Mouse (Mus musculus): ENCODE results near the gene Rragc. TPM values are rescaled to one million over a fixed set of nuclear protein-coding genes. Genes with fewer than 3 reads are reported as not detected.
"Not testable (repeated sequence)": the region's sequence is repeated elsewhere in the genome, so short reads cannot be mapped to it uniquely, and the experiment has no call there.

Rragc gene
- polyA plus RNA-seq, 1 experiment from 2014 or later: 54.7 TPM

DNA sequence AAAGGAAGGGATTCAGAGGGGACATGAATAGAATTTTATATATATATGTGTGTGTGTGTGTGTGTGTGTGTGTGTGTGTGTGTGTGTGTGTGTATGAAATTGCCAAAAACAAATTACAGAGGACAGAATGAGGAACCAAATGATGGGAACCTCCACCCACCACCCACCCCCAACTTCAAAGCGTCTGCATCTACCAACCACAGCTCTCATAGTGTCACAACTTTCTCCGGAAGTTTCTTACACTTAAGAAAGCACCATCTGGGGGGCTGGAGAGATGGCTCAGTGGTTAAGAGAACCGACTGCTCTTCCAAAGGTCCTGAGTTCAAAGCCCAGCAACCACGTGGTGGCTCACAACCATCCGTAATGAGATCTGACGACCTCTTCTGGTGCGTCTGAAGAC lies 23.6 kb downstream of the Rragc start:
- WGBS: 73% methylated on average over 7 of the region's 7 CpGs
- not testable (repeated sequence) for H3K4me3 ChIP-seq (ENCODE audit: low read depth, low read length); H3K4me2 ChIP-seq (ENCODE audit: low read depth, low read length); ATAC-seq (ENCODE audit: low read depth); DNase-seq (ENCODE audit: low spot score); H3K27me3 ChIP-seq (replicated peaks; ENCODE audit: control insufficient read depth, insufficient read depth, low read length); H3K9ac ChIP-seq (ENCODE audit: low read depth, low read length); H3K27ac ChIP-seq (replicated peaks; ENCODE audit: low read depth, low read length); H3K9me3 ChIP-seq (ENCODE audit: control insufficient read depth, low read length); H3K4me1 ChIP-seq (ENCODE audit: control insufficient read depth, insufficient read depth, low read length)
- H3K36me3 ChIP-seq (ENCODE audit: control insufficient read depth, insufficient read depth, low read length): peaks cover 15% of the 10 kb centered on the region

DNA sequence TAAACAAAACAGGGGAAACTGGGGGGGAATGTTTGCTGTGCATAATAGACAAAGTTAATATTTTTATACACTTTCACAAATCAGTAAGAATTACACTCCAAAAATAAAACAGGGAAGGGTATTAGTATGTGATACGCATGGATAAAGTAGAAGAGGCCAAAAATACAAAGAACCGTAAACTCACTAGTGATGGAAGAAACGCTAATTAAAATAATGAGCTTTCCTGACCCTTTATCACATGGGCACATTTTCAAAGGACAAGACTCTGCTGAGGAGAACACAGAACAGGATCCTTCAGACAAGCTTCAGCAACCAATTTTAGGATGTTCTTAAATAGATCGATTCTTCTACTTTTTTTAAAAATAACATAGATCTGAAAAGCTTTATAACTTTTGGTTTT lies 29.5 kb downstream of the Rragc start:
- no peaks in the 10 kb centered on the region for H3K36me3 ChIP-seq (ENCODE audit: control insufficient read depth, insufficient read depth, low read length)
- ATAC-seq (ENCODE audit: low read depth): no peak
- no peak overlapping the region for H3K4me2 ChIP-seq (ENCODE audit: low read depth, low read length)
- H3K9me3 ChIP-seq (ENCODE audit: control insufficient read depth, low read length): no peaks in the 10 kb centered on the region
- DNase-seq (ENCODE audit: low spot score): no peak
- H3K27me3 ChIP-seq (replicated peaks; ENCODE audit: control insufficient read depth, insufficient read depth, low read length): no peaks in the 10 kb centered on the region; the same call in 1 of the 2 replicates
- H3K4me3 ChIP-seq (ENCODE audit: low read depth, low read length): no peak overlapping the region
- H3K9ac ChIP-seq (ENCODE audit: low read depth, low read length): no peak overlapping the region
- no peak overlapping the region for H3K27ac ChIP-seq (replicated peaks; ENCODE audit: low read depth, low read length)
- 85% methylated on average over 4 of the region's 4 CpGs for WGBS
- H3K4me1 ChIP-seq (ENCODE audit: control insufficient read depth, insufficient read depth, low read length): no peaks in the 10 kb centered on the region

DNA sequence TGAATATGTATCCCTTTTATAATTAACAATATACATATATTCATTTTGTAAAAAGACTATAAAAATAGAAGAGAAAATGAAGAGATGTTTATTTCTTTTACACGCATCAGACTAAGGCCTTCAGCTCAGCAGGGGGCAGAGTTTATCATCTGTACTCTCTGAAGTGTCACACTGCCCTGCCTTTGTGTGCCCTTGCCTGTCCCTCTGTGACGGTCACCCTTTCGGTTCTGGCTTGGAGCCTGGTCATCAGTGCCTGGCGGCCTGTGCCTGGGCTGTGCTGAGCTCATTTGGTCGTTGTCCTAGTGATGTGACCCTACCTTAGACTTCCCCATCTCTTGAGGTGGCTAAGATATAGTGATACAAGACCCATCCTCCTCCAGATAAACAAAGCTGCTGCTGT lies 29.9 kb downstream of the Rragc start:
- no peak for ATAC-seq (ENCODE audit: low read depth)
- Histone ChIP-seq H3K9ac (ENCODE audit: low read depth, low read length) (no peak overlapping the region), H3K4me1 (ENCODE audit: control insufficient read depth, insufficient read depth, low read length) (no peaks in the 10 kb centered on the region), H3K27me3 (replicated peaks; ENCODE audit: control insufficient read depth, insufficient read depth, low read length) (no peaks in the 10 kb centered on the region; the same call in 1 of the 2 replicates), H3K4me3 (ENCODE audit: low read depth, low read length) (no peak overlapping the region), H3K36me3 (ENCODE audit: control insufficient read depth, insufficient read depth, low read length) (no peaks in the 10 kb centered on the region), H3K27ac (replicated peaks; ENCODE audit: low read depth, low read length) (no peak overlapping the region), H3K4me2 (ENCODE audit: low read depth, low read length) (no peak overlapping the region), H3K9me3 (ENCODE audit: control insufficient read depth, low read length) (no peaks in the 10 kb centered on the region)
- no peak for DNase-seq (ENCODE audit: low spot score)
- 68% methylated on average over 5 of the region's 5 CpGs for WGBS

DNA sequence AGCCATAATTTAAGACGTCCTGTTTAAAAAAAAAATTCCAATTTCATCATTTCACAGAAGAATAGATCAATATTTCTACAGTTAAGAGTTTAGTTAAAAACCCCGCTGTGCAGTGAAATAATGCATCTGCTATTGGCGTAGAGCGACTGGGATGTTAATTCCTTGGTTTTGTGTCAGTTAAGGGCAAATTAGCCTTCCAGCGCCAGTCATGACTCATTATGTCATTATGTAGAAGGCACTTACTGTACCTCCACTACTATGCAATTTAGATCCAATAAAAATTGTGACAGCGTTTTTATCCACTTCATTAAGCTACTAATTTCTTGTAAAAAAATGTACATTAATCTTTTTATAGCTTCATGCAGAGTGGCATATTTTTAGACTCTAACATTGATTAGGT lies 31.7 kb downstream of the Rragc start:
- Histone ChIP-seq H3K27me3 (replicated peaks; ENCODE audit: control insufficient read depth, insufficient read depth, low read length) (no peaks in the 10 kb centered on the region; the same call in 1 of the 2 replicates), H3K9me3 (ENCODE audit: control insufficient read depth, low read length) (no peaks in the 10 kb centered on the region), H3K9ac (ENCODE audit: low read depth, low read length) (no peak overlapping the region), H3K27ac (replicated peaks; ENCODE audit: low read depth, low read length) (no peak overlapping the region), H3K4me3 (ENCODE audit: low read depth, low read length) (no peak overlapping the region), H3K4me2 (ENCODE audit: low read depth, low read length) (no peak overlapping the region), H3K4me1 (ENCODE audit: control insufficient read depth, insufficient read depth, low read length) (no peaks in the 10 kb centered on the region), H3K36me3 (ENCODE audit: control insufficient read depth, insufficient read depth, low read length) (no peaks in the 10 kb centered on the region)
- DNase-seq (ENCODE audit: low spot score) (no peak), ATAC-seq (ENCODE audit: low read depth) (no peak)
- 73% methylated on average over 6 of the region's 6 CpGs for WGBS

DNA sequence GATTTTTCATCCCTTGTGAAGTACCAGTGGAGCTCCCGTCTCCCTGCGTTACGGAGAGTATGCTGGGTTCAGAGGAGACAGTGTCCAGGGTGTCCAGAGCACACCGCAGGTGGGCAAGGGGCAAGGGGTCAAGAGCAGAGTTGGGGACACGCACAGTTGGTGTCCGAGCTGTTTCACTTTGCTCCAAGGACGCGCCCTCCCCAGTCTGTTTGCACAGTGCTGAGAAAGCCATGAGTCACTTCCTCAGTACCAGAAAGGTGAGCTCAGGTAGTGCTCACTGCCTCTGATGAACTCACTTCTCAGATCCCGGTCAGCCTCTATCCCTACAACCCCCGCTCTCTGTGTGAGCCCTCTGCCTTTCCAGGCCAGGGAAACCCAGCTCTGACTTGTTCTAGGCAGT lies 32.4 kb downstream of the Rragc start:
- Histone ChIP-seq H3K27me3 (replicated peaks; ENCODE audit: control insufficient read depth, insufficient read depth, low read length) (no peaks in the 10 kb centered on the region; the same call in 1 of the 2 replicates), H3K36me3 (ENCODE audit: control insufficient read depth, insufficient read depth, low read length) (no peaks in the 10 kb centered on the region), H3K9ac (ENCODE audit: low read depth, low read length) (no peak overlapping the region), H3K4me2 (ENCODE audit: low read depth, low read length) (no peak overlapping the region), H3K4me1 (ENCODE audit: control insufficient read depth, insufficient read depth, low read length) (no peaks in the 10 kb centered on the region), H3K9me3 (ENCODE audit: control insufficient read depth, low read length) (no peaks in the 10 kb centered on the region), H3K4me3 (ENCODE audit: low read depth, low read length) (no peak overlapping the region), H3K27ac (replicated peaks; ENCODE audit: low read depth, low read length) (no peak overlapping the region)
- no peak for ATAC-seq (ENCODE audit: low read depth)
- 67% methylated on average over 10 of the region's 10 CpGs for WGBS
- no peak for DNase-seq (ENCODE audit: low spot score)

DNA sequence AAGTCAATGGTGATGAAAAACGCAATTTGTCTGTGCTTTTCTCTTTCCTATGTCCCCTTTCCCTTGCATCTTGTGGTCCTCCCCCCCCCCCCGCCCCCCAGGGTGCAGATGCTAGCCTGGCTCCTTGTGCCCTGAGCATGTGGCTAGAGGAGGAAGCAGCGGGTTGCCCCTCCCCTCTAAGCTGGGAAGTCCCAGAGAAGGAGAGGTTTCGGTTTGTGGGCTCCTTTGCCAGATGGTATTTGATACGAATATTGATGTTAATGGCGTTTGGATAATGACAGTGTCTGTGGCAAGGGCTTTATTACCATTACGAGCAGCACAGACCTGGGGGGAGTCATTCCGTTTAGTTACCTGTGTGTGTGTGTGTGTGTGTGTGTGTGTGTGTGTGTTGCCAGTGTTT lies 34.8 kb downstream of the Rragc start:
- WGBS: 33% methylated on average over 7 of the region's 8 CpGs
- no peak for ATAC-seq (ENCODE audit: low read depth)
- no peak overlapping the region for H3K27ac ChIP-seq (replicated peaks; ENCODE audit: low read depth, low read length)
- peaks cover 4% of the 10 kb centered on the region for H3K27me3 ChIP-seq (replicated peaks; ENCODE audit: control insufficient read depth, insufficient read depth, low read length)
- DNase-seq (ENCODE audit: low spot score): no peak
- H3K4me1 ChIP-seq (ENCODE audit: control insufficient read depth, insufficient read depth, low read length): no peaks in the 10 kb centered on the region
- no peak overlapping the region for H3K9ac ChIP-seq (ENCODE audit: low read depth, low read length)
- H3K36me3 ChIP-seq (ENCODE audit: control insufficient read depth, insufficient read depth, low read length): no peaks in the 10 kb centered on the region
- no peaks in the 10 kb centered on the region for H3K9me3 ChIP-seq (ENCODE audit: control insufficient read depth, low read length)
- no peak overlapping the region for H3K4me3 ChIP-seq (ENCODE audit: low read depth, low read length)
- H3K4me2 ChIP-seq (ENCODE audit: low read depth, low read length): no peak overlapping the region

DNA sequence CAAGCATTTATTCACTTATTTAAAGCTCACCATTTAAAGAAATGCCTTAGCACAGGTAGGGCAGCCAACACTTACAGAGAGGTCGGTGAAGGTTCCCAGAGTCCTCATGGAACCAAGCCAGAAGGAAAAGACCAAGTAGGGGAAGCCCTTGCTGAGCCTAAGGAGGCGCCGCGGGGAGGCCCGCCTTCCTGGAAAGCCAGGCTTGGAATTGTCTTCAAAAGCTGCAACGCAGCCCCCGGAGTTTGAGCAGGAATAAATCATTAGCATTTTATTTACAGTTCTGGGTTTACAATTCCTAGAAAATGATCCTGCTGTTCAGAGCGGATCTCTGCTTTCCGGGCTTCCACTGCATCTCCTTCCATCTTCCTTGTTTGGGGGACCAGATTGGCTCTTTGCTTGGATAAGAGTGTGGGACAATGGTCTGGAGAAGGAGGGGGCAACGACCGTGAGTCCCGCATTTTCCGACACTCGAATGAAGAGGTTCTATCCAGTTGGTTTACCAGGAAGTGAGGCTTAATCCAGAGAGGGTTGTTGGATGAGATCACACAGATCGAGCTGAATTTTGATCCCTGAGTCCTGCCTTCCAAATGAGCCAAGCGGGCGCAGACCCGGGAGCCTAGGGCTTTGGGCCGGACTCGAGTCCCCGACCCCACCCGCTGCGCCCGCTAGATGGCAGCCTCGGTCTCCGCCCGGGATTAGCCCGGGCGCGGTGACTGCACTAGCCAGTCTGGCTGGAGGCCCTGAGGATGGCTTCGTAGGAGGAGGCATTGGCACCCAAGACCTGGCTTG lies 39.7 kb downstream of the Rragc start:
- Histone ChIP-seq H3K4me1 (ENCODE audit: control insufficient read depth, insufficient read depth, low read length) (no peaks in the 10 kb centered on the region), H3K27ac (replicated peaks; ENCODE audit: low read depth, low read length) (no peak overlapping the region), H3K9me3 (ENCODE audit: control insufficient read depth, low read length) (no peaks in the 10 kb centered on the region), H3K4me3 (ENCODE audit: low read depth, low read length) (peak overlapping the region; percentile 8; the same call in 1 of the 2 replicates), H3K27me3 (replicated peaks; ENCODE audit: control insufficient read depth, insufficient read depth, low read length) (peaks cover 8% of the 10 kb centered on the region; the same call in 1 of the 2 replicates), H3K36me3 (ENCODE audit: control insufficient read depth, insufficient read depth, low read length) (no peaks in the 10 kb centered on the region), H3K9ac (ENCODE audit: low read depth, low read length) (0 out of 2 replicates have a peak overlapping the region, but pooled peaks have one; percentile 38), H3K4me2 (ENCODE audit: low read depth, low read length) (peak overlapping the region; percentile 48)
- ATAC-seq (ENCODE audit: low read depth) (peak; percentile 81), DNase-seq (ENCODE audit: low spot score) (peak; percentile 71)
- WGBS: 6% methylated on average over 31 of the region's 31 CpGs

DNA sequence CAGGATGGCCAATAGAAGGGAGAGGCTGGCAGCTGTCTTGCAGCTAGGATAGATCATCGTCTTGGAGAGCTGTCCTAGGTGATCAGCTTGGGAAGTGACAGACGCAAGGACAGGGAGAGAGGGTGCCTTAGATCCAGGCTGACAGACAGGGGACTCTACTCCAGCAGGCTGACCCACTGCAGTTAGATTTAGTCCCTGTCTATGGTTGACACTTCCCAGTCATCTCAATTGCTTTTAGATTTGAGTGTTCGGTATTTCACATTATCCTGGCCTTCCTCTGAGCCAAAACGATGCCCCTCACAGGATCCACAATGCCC lies 40.2 kb downstream of the Rragc start:
- Histone ChIP-seq H3K4me2 (ENCODE audit: low read depth, low read length) (peak overlapping the region; percentile 48; the same call in 1 of the 2 replicates), H3K36me3 (ENCODE audit: control insufficient read depth, insufficient read depth, low read length) (no peaks in the 10 kb centered on the region), H3K9me3 (ENCODE audit: control insufficient read depth, low read length) (no peaks in the 10 kb centered on the region), H3K9ac (ENCODE audit: low read depth, low read length) (0 out of 2 replicates have a peak overlapping the region, but pooled peaks have one; percentile 38), H3K4me3 (ENCODE audit: low read depth, low read length) (peak overlapping the region; percentile 8; the same call in 1 of the 2 replicates), H3K4me1 (ENCODE audit: control insufficient read depth, insufficient read depth, low read length) (no peaks in the 10 kb centered on the region), H3K27me3 (replicated peaks; ENCODE audit: control insufficient read depth, insufficient read depth, low read length) (peaks cover 8% of the 10 kb centered on the region; the same call in 1 of the 2 replicates), H3K27ac (replicated peaks; ENCODE audit: low read depth, low read length) (no peak overlapping the region)
- ATAC-seq (ENCODE audit: low read depth) (no peak), DNase-seq (ENCODE audit: low spot score) (no peak)
- WGBS: 54% methylated on average over 4 of the region's 4 CpGs

DNA sequence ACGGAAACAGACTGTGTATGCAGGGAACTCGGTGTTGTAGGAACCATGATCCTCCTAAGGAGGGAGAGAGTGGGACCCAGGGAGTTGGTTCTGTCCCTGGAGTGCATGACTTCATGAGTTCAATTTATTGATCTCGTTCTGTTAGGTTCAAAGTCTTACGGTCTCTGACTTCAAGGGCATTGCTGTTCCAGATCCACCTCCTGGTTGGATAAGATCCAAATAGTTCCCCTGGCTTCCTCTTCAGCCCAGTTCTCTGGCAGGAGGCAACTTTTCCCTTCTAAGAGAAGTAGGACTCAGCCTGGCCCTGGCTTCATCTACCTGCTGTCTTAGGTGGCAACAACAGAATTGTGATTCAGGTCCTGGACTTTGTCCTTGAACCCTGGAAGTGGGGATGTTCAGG lies 40.6 kb downstream of the Rragc start:
- no peak overlapping the region for H3K9ac ChIP-seq (ENCODE audit: low read depth, low read length)
- H3K36me3 ChIP-seq (ENCODE audit: control insufficient read depth, insufficient read depth, low read length): no peaks in the 10 kb centered on the region
- WGBS: 61% methylated on average over 4 of the region's 4 CpGs
- H3K9me3 ChIP-seq (ENCODE audit: control insufficient read depth, low read length): no peaks in the 10 kb centered on the region
- H3K27me3 ChIP-seq (replicated peaks; ENCODE audit: control insufficient read depth, insufficient read depth, low read length): peaks cover 8% of the 10 kb centered on the region; the same call in 1 of the 2 replicates
- DNase-seq (ENCODE audit: low spot score): no peak
- H3K27ac ChIP-seq (replicated peaks; ENCODE audit: low read depth, low read length): no peak overlapping the region
- no peak for ATAC-seq (ENCODE audit: low read depth)
- no peak overlapping the region for H3K4me3 ChIP-seq (ENCODE audit: low read depth, low read length)
- H3K4me1 ChIP-seq (ENCODE audit: control insufficient read depth, insufficient read depth, low read length): no peaks in the 10 kb centered on the region
- H3K4me2 ChIP-seq (ENCODE audit: low read depth, low read length): no peak overlapping the region
